Mouse (Mus musculus) left cerebral cortex, postnatal 25 days (tissue): ENCODE measurements around the gene Cdkl3. TPM values are rescaled to one million over a fixed set of nuclear protein-coding genes. Genes with fewer than 3 reads are reported as not detected.

Experiments
- DNase-seq, 2 experiments: peaks; one replicate each; pipeline ENCODE4 v3.0.0; 2022; ENCODE audit warnings: low spot score in 2 of 2, mixed read lengths in 1 of 2
- intact Hi-C: fragments of 180-260 bp; cut with DNase I; formaldehyde crosslinking; loops from one replicate; pipeline ENCODE4 v1.15.1; 2025
- total RNA-seq, 2 experiments: library from RNA; stranded (reverse); gene quantifications; 2 replicates each; pipeline ENCODE4 v1.2.3; 2021

The Cdkl3 gene
- 10 to 100 TPM; 12.5 to 12.9 TPM for total RNA-seq

DNA sequence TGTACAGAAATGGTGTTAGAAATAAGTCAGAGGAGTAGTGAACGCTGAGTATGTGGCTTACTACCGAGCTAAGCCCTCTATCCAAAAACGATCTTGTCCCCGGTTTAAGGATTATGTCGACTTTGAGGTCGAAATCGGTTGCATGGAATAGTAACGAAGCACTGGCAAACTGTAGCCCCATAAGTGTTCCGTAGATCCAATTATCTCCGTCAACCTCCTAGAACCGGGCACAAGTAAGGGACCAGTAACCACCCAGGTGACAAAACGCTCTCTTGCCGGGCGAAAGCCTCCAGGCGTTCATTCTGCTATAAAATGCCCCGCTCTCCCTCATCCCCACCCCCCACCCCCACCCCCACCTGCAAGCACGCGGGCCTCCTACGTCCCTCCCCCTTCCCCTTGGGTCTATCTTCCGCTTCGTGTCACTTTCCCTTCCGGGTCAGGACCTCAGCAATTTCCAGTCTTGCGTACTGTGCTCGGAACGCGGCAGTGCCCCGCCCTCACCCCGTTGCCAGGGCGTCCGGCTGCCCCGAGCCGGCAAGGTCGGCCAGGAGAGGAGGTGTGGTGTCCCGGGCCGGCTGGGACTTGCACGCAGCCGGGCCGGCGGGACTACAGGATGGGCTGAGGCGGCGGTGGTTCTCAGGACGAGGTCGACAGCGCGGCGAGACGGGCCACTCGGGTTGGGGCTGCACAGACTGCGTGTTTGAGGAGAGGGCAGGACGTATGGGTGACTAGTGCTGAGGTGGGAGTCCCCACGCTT is at the start of gene Cdkl3:
Gene Cdkl3, plus strand, starts transcription at position 450 of the 757 bp plus-strand sequence.
- intact Hi-C loops: loop anchor here (5.0 kb wide), 1 partner anchor 37 kb away; the partner anchor contains the start of gene Cdkn2aipnl
- peak; percentile 88 to 94 for DNase-seq

DNA sequence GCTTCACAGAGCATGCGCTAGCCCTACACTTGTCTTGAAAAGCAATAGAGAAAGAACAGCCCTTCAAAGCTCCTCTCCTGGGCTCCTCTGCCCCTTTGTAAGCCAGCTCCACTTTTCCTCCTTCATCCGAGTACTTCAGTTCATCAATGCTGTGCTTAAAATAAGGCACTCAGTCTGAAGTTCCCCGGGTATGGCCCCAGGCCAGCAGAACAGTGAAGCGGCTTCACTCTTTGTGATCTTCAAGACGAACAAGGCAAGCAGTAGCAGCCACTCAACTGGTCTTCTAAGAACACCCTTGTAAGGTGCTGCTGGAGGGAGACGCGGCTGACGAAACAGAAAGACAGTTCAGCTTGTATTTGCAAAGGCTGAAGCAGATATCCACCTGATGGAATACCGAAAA is 47.9 kb upstream of the Cdkl3 start:
- intact Hi-C loops: no loop called here
- no peak for DNase-seq

DNA sequence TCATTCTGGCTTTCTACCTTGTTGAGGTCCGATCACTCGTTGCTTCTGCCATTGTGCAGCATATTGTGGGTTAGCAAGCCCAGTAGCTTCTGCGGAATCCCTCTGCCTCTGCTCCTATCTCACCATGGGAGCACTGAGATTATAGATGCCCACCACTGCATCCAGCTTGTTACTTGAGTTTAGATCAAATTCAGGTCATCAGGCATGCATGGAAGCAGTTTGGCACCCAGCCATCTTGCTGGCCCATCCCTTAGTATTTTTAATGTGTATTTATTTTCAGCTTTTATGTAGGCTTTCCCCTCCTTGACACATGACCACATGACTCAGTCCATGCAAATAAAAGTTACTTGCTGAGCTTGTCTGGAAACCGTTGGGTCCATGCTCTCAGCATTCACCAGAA is 46.3 kb upstream of the Cdkl3 start:
- no peak for DNase-seq
- intact Hi-C loops: no loop called here

DNA sequence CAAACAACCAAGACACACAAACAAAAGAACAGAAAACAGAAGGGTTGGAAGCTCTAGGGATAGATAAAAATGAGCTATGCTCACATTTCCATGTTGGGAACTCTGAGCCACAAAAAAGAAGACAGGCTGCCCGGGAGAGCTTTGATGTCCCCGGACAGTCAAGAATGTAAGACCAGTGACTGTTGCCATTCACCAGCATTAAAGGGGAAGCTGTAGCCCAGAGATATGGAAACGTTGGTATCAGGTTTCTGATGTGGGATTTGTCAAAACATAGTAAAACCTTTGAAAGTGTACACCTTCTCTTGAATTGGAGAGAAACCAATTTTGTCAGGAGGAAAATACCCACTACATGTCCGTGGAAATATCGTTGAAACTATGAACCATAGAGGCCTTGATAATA is 44.5 kb upstream of the Cdkl3 start:
- no peak for DNase-seq
- intact Hi-C loops: no loop called here

DNA sequence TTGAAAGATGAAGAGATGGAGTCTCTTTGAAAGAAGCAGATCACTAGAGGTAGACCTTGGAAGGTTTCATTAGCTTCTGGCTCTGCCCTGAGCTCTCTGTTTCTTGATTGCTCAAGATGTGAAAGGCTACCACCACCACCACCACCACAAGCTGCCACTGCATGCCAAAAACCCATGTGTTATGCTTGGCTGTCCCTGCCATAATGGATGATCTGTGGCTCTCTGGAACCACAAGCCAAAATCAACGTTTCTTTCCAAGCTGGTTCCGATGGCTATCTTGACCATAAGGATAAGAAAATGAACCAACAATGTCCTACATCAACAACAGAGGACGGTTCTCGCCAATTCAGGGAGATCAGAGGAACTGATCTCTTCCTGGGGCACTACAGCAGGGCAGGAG is 44.0 kb upstream of the Cdkl3 start:
- DNase-seq: no peak
- intact Hi-C loops: no loop called here

DNA sequence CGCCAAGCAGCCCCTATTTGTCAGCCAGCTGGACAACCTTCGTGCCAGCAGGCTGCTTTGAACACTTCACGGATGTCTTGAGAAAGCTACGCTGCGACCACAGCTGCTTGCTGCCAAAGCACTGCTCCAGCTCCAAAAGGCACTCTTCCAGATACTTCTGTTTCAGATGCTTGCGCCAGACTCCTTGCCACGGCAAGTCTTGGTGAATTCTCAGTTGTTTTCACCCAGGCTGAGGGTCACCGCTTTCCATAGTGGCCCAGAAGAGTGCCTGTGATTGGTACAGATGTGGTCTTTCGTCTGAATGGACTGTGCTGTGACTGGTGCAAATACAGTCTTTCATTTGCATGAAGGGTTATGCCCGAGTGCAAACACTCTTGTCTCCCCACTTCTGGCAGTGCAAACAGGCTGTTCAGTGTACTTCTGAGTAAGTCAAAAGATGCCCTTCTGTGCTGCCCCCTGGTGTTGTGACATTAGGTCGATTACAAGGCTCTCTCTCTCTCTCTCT is 43.0 kb upstream of the Cdkl3 start:
- peak in 1 of 2 experiments; percentile 37 for DNase-seq

DNA sequence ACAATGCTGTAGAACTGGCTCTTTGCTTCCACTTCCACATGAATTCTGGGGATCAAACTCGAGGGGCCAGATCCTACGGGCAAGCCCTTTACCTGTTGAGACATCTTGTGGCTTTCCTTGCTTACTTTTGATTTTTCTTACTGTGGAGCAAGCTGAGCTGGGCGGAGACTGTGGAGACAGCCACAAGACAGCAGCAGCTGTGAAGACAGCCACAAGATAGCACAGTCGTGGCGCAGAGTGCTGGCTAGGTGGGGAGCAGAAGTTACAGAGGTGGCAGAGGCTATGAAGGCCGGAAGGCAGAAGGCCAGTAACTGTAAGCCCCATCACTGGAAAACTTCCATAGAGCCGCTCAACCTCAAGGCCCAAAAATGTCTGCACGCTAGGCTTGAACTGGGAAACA is 42.3 kb upstream of the Cdkl3 start:
- intact Hi-C loops: no loop called here
- no peak for DNase-seq

More for the DNA sequence above, 43.0 kb upstream of the Cdkl3 start:
- intact Hi-C loops: no loop called here

DNA sequence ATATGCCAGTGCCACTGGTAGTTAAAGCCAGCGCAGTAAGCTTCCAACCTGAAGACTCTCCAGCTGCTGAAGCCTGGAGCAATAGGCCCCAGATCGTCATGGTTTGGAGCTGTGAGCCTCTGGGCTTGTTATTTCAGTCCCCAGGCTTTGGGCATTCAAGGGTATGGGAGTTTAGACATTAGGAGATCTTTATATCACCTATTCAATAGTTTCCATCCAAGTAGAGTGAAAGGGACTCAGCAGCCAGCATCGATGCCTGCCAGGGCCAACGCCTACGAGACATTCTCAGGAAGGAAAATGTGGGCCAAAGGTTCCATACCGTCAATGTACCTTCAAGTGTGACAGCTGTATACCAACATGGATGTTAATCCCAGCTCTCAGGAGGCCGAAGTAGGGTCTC is 41.7 kb upstream of the Cdkl3 start:
- intact Hi-C loops: no loop called here

DNA sequence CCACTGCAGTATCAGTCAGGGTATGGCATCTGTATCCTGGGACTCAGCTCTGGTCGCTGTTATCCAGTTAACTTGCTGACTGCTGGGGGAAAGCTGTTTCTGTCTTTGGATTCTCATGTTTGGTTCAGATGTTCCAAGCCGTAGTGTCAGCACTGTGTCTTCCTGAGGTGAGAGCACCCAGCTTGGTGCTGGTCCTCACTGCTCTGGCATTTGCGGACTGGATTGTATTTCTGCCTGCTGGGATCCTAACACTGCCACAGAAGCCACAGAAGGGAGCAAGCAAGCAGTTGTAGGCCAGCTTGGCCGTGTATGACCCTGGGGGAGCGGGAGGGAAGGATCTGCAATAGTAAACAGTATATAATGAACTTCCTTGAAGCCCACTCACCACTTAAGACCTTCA is 37.4 kb upstream of the Cdkl3 start:
- DNase-seq: no peak
- intact Hi-C loops: loop anchor here (1.0 to 5.0 kb wide), 5 partner anchors 36 to 149 kb away; partner anchors contain the start of genes Cdkl3 and Ube2b

More for the DNA sequence above, 41.7 kb upstream of the Cdkl3 start:
- DNase-seq: no peak

DNA sequence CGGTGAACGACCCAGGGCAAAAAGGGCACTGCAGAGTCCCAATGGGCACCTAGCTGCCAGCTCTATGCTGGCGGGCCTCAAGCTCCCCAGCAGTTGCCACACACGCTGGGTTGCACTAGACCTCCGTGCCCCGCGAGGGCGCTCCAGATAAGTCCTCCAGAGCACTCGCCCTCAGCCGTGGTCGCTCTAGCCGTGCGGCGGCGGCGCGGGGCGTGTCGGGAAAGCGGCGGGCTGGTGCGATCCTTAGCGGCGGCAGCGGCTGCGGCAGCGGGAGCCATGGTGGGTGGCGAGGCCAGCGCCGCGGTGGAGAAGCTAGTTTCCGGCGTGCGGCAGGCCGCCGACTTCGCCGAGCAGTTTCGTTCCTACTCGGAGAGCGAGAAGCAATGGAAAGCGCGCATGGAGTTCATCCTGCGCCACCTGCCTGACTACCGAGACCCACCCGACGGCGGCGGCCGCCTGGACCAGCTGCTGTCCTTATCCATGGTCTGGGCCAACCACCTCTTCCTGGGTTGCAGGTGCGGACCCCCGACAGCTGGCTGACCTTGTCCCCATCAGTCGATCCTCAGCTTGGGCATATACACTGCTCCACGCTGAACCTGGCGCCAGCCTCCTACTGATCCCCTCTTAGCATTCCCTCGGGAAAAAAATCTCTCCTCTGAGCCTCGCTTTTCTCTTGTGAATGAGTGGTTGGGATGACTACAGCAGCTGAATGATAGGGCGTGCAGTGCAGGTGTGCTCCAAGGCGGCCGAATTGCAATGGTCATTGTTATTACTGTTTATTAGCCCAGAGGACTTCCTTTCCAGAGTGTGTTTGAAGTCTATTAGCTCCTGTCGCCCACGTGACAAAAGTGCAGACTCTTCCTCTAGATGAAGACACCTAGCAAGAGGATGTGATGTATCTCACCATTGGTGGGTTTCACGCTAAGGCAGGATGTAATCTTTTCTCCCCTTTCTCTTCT is 36.3 kb upstream of the Cdkl3 start, which contains the start of gene Cdkn2aipnl:
Gene Cdkn2aipnl, plus strand, starts transcription at position 219 of the 959 bp plus-strand sequence.
- intact Hi-C loops: loop anchor here (1.0 to 5.0 kb wide), 5 partner anchors 35 to 150 kb away; partner anchors contain the start of genes Cdkl3 and Ube2b
- DNase-seq: peak; percentile 95 to 97

DNA sequence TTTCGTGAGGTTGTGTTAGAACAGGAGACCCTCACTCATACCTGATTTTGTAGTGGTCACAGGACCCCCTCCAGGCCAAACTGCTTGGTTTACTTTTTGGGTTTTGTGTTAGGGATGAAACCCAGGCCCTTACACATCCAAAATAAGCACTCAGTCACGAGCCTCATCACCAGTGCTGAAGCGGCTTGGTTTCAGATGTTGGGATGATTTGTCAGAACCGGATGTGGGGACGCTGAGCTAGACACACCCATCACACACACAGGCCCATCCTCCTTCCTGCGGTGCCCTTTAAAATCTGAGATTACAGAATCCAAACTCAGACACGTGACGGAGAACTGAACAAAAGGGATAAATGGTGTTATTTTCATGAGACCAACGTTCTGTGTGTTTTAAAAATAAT is 35.1 kb upstream of the Cdkl3 start:
- no peak for DNase-seq
- intact Hi-C loops: loop anchor here (5.0 kb wide), 3 partner anchors 33 to 152 kb away; partner anchors contain the start of genes Cdkl3 and Ube2b

DNA sequence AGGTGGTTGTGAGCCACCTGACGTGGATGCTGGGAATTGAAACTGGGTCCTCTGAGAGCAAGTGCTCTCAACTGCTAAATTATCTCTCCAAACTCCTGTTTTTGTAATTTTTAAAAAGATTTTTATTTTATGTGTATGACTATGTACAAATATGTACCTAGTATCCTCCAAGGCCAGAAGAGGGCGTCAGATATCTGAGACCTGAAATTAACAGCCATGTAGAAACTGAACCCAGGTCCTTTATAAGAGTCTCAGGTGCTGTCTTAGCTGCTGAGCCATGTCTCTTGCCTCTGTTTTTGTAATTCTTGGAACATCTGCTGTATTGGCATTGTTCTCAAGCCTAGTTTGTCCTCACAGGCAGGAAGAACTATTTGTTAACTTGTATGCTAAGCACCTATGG is 34.5 kb upstream of the Cdkl3 start:
- intact Hi-C loops: loop anchor here (5.0 kb wide), 3 partner anchors 33 to 152 kb away; partner anchors contain the start of genes Cdkl3 and Ube2b
- no peak for DNase-seq

DNA sequence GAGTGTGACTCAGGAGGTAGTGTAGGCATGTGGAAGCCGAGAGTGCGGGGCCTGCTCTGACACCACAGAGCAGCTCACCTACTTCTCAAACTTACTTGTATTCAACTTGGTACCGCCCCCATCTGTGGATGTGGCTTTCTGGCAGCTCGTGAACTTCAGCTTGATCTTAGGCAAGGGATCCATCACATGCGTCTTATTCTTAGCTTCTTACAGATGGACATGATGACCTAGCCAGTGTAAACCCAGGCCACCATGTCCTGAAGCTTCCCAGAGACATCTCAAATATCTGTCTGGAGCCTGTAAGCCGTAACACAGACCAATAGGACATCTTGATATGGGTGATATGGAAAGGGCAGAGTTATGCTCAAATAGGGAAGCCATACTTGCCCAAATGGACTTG is 32.4 kb upstream of the Cdkl3 start:
- DNase-seq: no peak
- intact Hi-C loops: no loop called here

DNA sequence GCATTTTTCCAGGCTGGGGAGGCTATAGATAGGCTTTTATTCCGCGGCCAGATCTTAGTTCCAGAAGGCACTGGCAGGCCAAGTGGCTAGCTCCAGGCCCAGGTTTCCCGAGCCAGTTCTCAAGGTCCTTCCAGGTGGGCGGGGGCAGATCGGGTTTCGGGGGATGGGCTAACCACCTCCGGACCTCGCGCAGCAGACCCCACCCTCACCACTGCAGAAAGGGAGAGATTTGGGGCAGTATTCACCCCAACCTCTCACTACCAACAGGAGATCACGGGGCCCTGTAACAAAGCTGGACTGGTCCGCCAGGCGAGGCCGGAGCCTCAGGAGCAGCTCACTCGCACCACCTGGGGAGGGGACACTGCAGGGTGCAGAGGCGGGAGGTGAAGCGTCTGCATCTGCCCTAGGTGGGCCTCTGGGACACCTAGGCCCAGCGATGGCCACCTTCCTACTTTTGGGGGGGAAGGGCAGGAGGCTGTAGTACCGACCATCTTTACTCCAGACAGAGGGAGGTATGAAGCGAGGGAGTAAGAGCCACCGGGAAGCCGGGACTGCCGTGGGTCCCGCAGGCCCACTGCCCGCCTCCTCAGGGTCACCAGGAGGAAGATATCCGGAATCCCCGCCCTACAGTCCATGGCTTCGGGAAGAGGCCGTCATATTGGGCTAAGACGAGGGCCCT is 4.3 kb upstream of the Cdkl3 start:
- intact Hi-C loops: loop anchor here (1.0 to 5.0 kb wide), 3 partner anchors 32 to 143 kb away; partner anchors contain the start of genes Cdkn2aipnl and Ppp2ca
- peak; percentile 20 to 24 for DNase-seq

DNA sequence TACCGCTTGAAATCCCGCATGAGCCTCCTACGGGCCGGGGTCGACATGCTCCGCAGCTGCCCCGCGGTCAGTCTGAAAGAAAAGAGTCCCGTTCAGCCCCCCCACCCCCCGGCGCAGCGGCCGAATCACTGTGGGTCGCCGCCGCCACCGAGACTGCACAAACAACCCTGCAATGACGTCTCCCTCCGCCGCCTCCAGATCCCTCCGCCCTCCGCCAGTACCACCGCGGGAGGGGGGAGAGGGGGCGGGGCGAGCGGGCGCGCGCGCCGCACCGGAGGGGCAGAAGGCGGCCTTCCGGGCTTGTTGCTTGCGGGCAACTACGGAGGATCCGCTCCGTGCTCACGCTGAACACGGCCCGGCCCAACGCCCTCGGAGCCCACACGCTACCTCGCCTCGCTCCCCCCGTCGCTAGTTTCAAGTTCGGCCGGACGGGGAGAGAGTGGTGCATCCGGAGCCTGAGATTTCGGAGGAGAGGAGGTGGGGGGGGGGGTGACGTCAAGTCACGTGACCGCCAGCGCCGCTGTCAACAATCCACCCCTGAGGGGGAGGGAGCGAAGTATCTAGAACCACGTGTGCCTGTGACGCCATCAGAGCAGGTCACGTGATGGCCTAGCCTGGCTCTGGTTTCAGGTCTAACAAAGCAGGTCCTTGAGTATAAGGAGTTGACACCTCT is 3.6 kb upstream of the Cdkl3 start, which contains the start of gene Ube2b:
Gene Ube2b, minus strand, starts transcription at position 473 of the 673 bp plus-strand sequence.
- peak; percentile 96 to 99 for DNase-seq
- intact Hi-C loops: loop anchor here (1.0 to 5.0 kb wide), 3 partner anchors 33 to 144 kb away; partner anchors contain the start of genes Cdkn2aipnl and Ppp2ca

DNA sequence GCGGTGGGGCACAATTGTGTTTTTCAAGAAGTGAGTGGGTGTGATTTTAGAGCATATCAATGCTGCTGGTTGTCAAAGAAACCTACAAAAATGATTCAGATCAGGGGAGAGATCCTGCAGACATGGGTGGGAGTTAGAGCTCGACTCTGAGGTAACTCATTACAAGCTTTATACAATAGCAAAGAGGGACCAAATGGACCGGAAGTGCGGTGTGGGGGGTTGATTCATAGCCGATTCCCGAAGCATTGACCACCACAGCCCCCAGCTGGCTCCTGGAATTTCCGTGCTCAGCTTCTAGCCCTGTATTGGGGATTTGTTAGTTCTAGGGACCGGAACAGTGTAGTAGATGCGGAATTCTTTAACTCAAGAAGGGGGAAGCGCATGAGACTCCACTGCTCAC is 2.7 kb upstream of the Cdkl3 start:
- DNase-seq: no peak
- intact Hi-C loops: loop anchor here (2.0 to 5.0 kb wide), 2 partner anchors 34 to 97 kb away; partner anchors contain the start of genes Cdkn2aipnl and Ppp2ca

DNA sequence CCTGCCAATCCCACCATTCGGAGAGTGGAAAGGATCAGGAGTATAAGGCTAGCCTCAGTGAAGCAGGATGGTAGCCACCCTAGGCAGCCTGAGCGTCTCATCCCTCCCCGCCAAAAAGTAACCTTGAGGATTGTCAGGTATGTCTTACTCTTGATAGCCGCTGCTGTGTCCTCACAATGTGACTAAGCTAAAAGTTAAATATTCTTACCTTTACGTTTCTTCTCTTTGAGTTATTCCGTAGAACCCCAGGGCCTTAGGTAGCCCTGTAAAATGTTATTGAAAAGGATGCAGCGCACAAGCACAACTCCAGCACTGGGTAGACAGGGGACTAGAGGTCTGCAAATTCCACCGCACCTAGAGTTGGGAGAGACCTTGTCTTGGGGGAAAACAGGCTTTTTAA is 2.2 kb upstream of the Cdkl3 start:
- intact Hi-C loops: loop anchor here (2.0 to 5.0 kb wide), 2 partner anchors 35 to 97 kb away; partner anchors contain the start of genes Cdkn2aipnl and Ppp2ca

DNA sequence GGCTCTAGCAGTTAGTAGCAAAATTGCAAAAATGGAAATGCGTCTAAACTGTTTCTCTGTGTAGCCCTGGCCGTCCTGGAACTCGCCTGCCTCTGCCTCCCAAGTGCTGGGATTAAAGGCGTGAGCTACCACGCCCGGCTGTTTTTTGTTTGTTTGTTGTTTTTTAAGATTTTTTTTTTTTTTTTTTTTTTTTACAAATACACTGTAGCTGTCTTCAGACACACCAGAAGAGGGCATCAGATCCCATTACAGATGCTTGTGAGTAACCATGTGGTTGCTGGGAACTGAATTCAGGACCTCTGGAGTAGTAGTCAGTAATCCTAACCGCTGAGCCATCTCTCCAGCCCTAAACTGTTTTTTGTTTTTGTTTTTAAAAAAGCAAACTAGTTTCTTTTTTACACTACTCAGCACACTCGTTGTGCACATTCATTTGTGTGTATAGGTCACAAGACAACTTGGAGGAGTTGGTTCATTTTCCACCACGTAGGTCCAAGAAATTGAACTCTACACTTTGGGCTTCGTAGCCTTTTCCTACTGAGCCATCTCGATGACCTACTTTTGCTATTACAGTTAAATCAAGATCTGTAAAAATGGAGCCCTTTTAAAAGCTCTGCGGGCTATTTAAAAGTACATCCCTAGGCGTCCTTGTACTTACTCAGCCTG is 1.0 kb upstream of the Cdkl3 start:
- intact Hi-C loops: loop anchor here (5.0 kb wide), 1 partner anchor 36 kb away; the partner anchor contains the start of gene Cdkn2aipnl
- DNase-seq: no peak

More for the DNA sequence above, 2.2 kb upstream of the Cdkl3 start:
- DNase-seq: no peak
